Mouse (Mus musculus) heart, embryonic 13.5 days (tissue): ENCODE measurements around the gene Dmbx1. TPM values are rescaled to one million over a fixed set of nuclear protein-coding genes. Genes with fewer than 3 reads are reported as not detected.

Source experiments
- ATAC-seq: fragments of 200-750 bp; cut with Nextera tagmentation; 2 replicates; pipeline ENCODE4 v1.8.0; 2017; ENCODE audit warnings: moderate TSS enrichment; ENCODE audit not compliant: insufficient number of reproducible peaks, low FRiP score, low TSS enrichment; ENCODE audit errors: extremely low read depth
- H3K27ac ChIP-seq: fragments of 300-500 bp; sonication (generic); replicated peaks from 2 replicates; pipeline ENCODE4 v1.5.1; 2015; ENCODE audit warnings: moderate library complexity, mild to moderate bottlenecking, inconsistent platforms
- H3K27me3 ChIP-seq: fragments of 300-500 bp; sonication (generic); replicated peaks from 2 replicates; pipeline ENCODE4 v1.6.1; 2015; ENCODE audit warnings: mild to moderate bottlenecking, inconsistent platforms
- H3K36me3 ChIP-seq: fragments of 300-500 bp; sonication (generic); 2 replicates; pipeline ENCODE4 v1.6.1; 2015; ENCODE audit warnings: mild to moderate bottlenecking, inconsistent platforms
- H3K4me1 ChIP-seq: fragments of 300-500 bp; sonication (generic); 2 replicates; pipeline ENCODE4 v1.6.1; 2015; ENCODE audit warnings: inconsistent platforms
- H3K4me2 ChIP-seq: fragments of 300-500 bp; sonication (generic); 2 replicates; pipeline ENCODE4 v1.6.1; 2015; ENCODE audit warnings: inconsistent platforms, mild to moderate bottlenecking, moderate library complexity
- H3K4me3 ChIP-seq: fragments of 300-500 bp; sonication (generic); 2 replicates; pipeline ENCODE4 v1.5.1; 2015; ENCODE audit warnings: moderate library complexity, mild to moderate bottlenecking, inconsistent platforms
- H3K9ac ChIP-seq: fragments of 300-500 bp; sonication (generic); 2 replicates; pipeline ENCODE4 v1.6.1; 2015; ENCODE audit warnings: inconsistent platforms, mild to moderate bottlenecking, moderate library complexity
- H3K9me3 ChIP-seq: fragments of 300-500 bp; sonication (generic); 2 replicates; pipeline ENCODE4 v1.6.1; 2016; ENCODE audit warnings: inconsistent platforms
- WGBS: fragments of 180-500 bp; shearing (Covaris S2); methylation state at CpG from one replicate; pipeline ENCODE4 v1.1.7; 2015; ENCODE audit warnings: mixed read lengths; 5-methylcytosine and 5-hydroxymethylcytosine counted together
- polyA plus RNA-seq: library from polyadenylated mRNA; unstranded; fragments of >200 nt; fragmentation: Nextera tagmentation; extraction: Ambion mirVana; gene quantifications from 2 replicates; pipeline ENCODE4 v1.2.1, GENCODE M21; 2015

The Dmbx1 gene
- polyA plus RNA-seq = 0.05 TPM in 1 of 2 replicates, not detected in the other

- H3K4me1 ChIP-seq = peaks cover 33% of the 10 kb centered on the region
- H3K27me3 ChIP-seq = peaks cover 100% of the 10 kb centered on the region
- H3K9ac ChIP-seq = peak within 1 kb of the TSS; percentile 66
- H3K9me3 ChIP-seq = no peaks in the 10 kb centered on the region
- WGBS = under 1% methylated on average over 71 of the region's 71 CpGs
- H3K4me2 ChIP-seq = peak within 1 kb of the TSS; percentile 71
- peak within 1 kb of the TSS; percentile 51 for H3K4me3 ChIP-seq
- no peak within 1 kb of the TSS for H3K27ac ChIP-seq
- no peaks in the 10 kb centered on the region for H3K36me3 ChIP-seq
- no peak for ATAC-seq
Observed at GRCm38 (mm10) chr4:115939295-115940102, at the start of gene Dmbx1. Gene Dmbx1, minus strand, starts transcription at chr4:115939926.

GRCm38 (mm10) chr4:115989382-115989781, 49.7 kb upstream of the Dmbx1 start:
- H3K27me3 ChIP-seq = peaks cover 33% of the 10 kb centered on the region
- no peak overlapping the region for H3K9ac ChIP-seq
- H3K9me3 ChIP-seq = no peaks in the 10 kb centered on the region
- 66% methylated on average over 7 of the region's 7 CpGs for WGBS
- H3K36me3 ChIP-seq = no peaks in the 10 kb centered on the region
- H3K4me3 ChIP-seq = no peak overlapping the region
- H3K4me2 ChIP-seq = no peak overlapping the region
- H3K4me1 ChIP-seq = peaks cover 6% of the 10 kb centered on the region
- no peak for ATAC-seq
- H3K27ac ChIP-seq = no peak overlapping the region

- peaks cover 47% of the 10 kb centered on the region for H3K27me3 ChIP-seq
- no peaks in the 10 kb centered on the region for H3K36me3 ChIP-seq
- H3K4me1 ChIP-seq = peaks cover 9% of the 10 kb centered on the region
- no peak overlapping the region for H3K4me3 ChIP-seq
- no peak overlapping the region for H3K4me2 ChIP-seq
- no peak for ATAC-seq
- no peaks in the 10 kb centered on the region for H3K9me3 ChIP-seq
- H3K27ac ChIP-seq = no peak overlapping the region
- no peak overlapping the region for H3K9ac ChIP-seq
- WGBS = 62% methylated on average over 5 of the region's 5 CpGs
Observed at GRCm38 (mm10) chr4:115987858-115988530, 48.3 kb upstream of the Dmbx1 start.

- Histone ChIP-seq H3K27me3 (peaks cover 51% of the 10 kb centered on the region), H3K27ac (no peak overlapping the region), H3K4me3 (no peak overlapping the region), H3K4me2 (no peak overlapping the region), H3K36me3 (no peaks in the 10 kb centered on the region), H3K9ac (no peak overlapping the region), H3K4me1 (peaks cover 9% of the 10 kb centered on the region), H3K9me3 (no peaks in the 10 kb centered on the region)
- ATAC-seq = no peak
- 65% methylated on average over 1 of the region's 1 CpGs for WGBS
Observed at GRCm38 (mm10) chr4:115987436-115987835, 47.7 kb upstream of the Dmbx1 start.

- H3K9me3 ChIP-seq = no peaks in the 10 kb centered on the region
- H3K4me2 ChIP-seq = no peak overlapping the region
- 25% methylated on average over 8 of the region's 8 CpGs for WGBS
- peaks cover 15% of the 10 kb centered on the region for H3K4me1 ChIP-seq
- no peak for ATAC-seq
- no peak overlapping the region for H3K27ac ChIP-seq
- no peaks in the 10 kb centered on the region for H3K36me3 ChIP-seq
- H3K9ac ChIP-seq = no peak overlapping the region
- H3K4me3 ChIP-seq = no peak overlapping the region
- peaks cover 76% of the 10 kb centered on the region for H3K27me3 ChIP-seq
Observed at GRCm38 (mm10) chr4:115984967-115985366, 45.2 kb upstream of the Dmbx1 start.

- H3K9me3 ChIP-seq = no peaks in the 10 kb centered on the region
- H3K9ac ChIP-seq = no peak overlapping the region
- no peak for ATAC-seq
- H3K27me3 ChIP-seq = peaks cover 80% of the 10 kb centered on the region
- no peak overlapping the region for H3K27ac ChIP-seq
- peak overlapping the region; percentile 21; the same call in 1 of the 2 replicates for H3K4me2 ChIP-seq
- 3% methylated on average over 13 of the region's 13 CpGs for WGBS
- H3K4me3 ChIP-seq = no peak overlapping the region
- H3K36me3 ChIP-seq = no peaks in the 10 kb centered on the region
- H3K4me1 ChIP-seq = peaks cover 23% of the 10 kb centered on the region
Observed at GRCm38 (mm10) chr4:115984111-115984510, 44.4 kb upstream of the Dmbx1 start.

- H3K27ac ChIP-seq = no peak overlapping the region
- H3K27me3 ChIP-seq = peaks cover 93% of the 10 kb centered on the region
- 0% methylated on average over 8 of the region's 8 CpGs for WGBS
- no peaks in the 10 kb centered on the region for H3K9me3 ChIP-seq
- H3K9ac ChIP-seq = no peak overlapping the region
- H3K36me3 ChIP-seq = no peaks in the 10 kb centered on the region
- H3K4me1 ChIP-seq = peaks cover 23% of the 10 kb centered on the region
- no peak overlapping the region for H3K4me2 ChIP-seq
- no peak overlapping the region for H3K4me3 ChIP-seq
- ATAC-seq = no peak
Observed at GRCm38 (mm10) chr4:115980676-115981075, 41.0 kb upstream of the Dmbx1 start.

GRCm38 (mm10) chr4:115979437-115979836, 39.7 kb upstream of the Dmbx1 start:
- Histone ChIP-seq H3K9ac (peak overlapping the region; percentile 68; the same call in 1 of the 2 replicates), H3K4me3 (peak overlapping the region; percentile 42), H3K4me1 (peaks cover 17% of the 10 kb centered on the region), H3K27me3 (peaks cover 98% of the 10 kb centered on the region), H3K36me3 (no peaks in the 10 kb centered on the region), H3K9me3 (no peaks in the 10 kb centered on the region), H3K4me2 (peak overlapping the region; percentile 67), H3K27ac (no peak overlapping the region)
- ATAC-seq = no peak
- WGBS = under 1% methylated on average over 39 of the region's 39 CpGs

GRCm38 (mm10) chr4:115978911-115979310, 39.2 kb upstream of the Dmbx1 start:
- no peak overlapping the region for H3K4me3 ChIP-seq
- H3K4me2 ChIP-seq = peak overlapping the region; percentile 67; the same call in 1 of the 2 replicates
- no peak overlapping the region for H3K9ac ChIP-seq

GRCm38 (mm10) chr4:115972543-115972942, 32.8 kb upstream of the Dmbx1 start:
- 45% methylated on average over 24 of the region's 24 CpGs for WGBS
- no peak overlapping the region for H3K4me3 ChIP-seq
- no peak overlapping the region for H3K9ac ChIP-seq
- no peak overlapping the region for H3K4me2 ChIP-seq
- H3K4me1 ChIP-seq = no peaks in the 10 kb centered on the region
- H3K27ac ChIP-seq = no peak overlapping the region
- ATAC-seq = no peak
- peaks cover 100% of the 10 kb centered on the region for H3K27me3 ChIP-seq
- H3K36me3 ChIP-seq = no peaks in the 10 kb centered on the region
- no peaks in the 10 kb centered on the region for H3K9me3 ChIP-seq

More at GRCm38 (mm10) chr4:115978911-115979310, 39.2 kb upstream of the Dmbx1 start:
- Histone ChIP-seq H3K27ac (no peak overlapping the region), H3K36me3 (no peaks in the 10 kb centered on the region), H3K9me3 (no peaks in the 10 kb centered on the region), H3K27me3 (peaks cover 98% of the 10 kb centered on the region), H3K4me1 (peaks cover 14% of the 10 kb centered on the region)
- ATAC-seq = no peak
- 8% methylated on average over 4 of the region's 4 CpGs for WGBS

- Histone ChIP-seq H3K27me3 (peaks cover 100% of the 10 kb centered on the region), H3K4me2 (no peak overlapping the region), H3K36me3 (no peaks in the 10 kb centered on the region), H3K27ac (no peak overlapping the region), H3K4me1 (peaks cover 11% of the 10 kb centered on the region), H3K9me3 (no peaks in the 10 kb centered on the region), H3K4me3 (no peak overlapping the region), H3K9ac (no peak overlapping the region)
- WGBS = 6% methylated on average over 5 of the region's 5 CpGs
- no peak for ATAC-seq
Observed at GRCm38 (mm10) chr4:115964446-115964845, 24.7 kb upstream of the Dmbx1 start.
